Mouse (Mus musculus): Measurements from ENCODE around the gene Rint1. TPM values are rescaled to one million over a fixed set of nuclear protein-coding genes. Genes with fewer than 3 reads are reported as not detected.

Rint1 gene
- polyA plus RNA-seq (2012): 0.97 and 1.2 TPM in 2 replicates

- Histone ChIP-seq H3K4me3 (replicated peaks) (peak within 1 kb of the TSS; percentile 73), H3K4me1 (ENCODE audit: control insufficient read depth) (peaks cover 46% of the 10 kb centered on the region), H3K9me3 (ENCODE audit: control insufficient read depth, low read length) (peaks cover 3% of the 10 kb centered on the region; the same call in 1 of the 2 replicates), H3K27me3 (ENCODE audit: control insufficient read depth) (no peaks in the 10 kb centered on the region), H3K36me3 (ENCODE audit: control insufficient read depth) (peaks cover 36% of the 10 kb centered on the region)
- no peak for TF ChIP-seq GATA1 (IDR thresholded peaks at IDR 0.05; ENCODE audit: low read length)
- TF ChIP-seq TAL1 (IDR thresholded peaks at IDR 0.05; ENCODE audit: low read length): no peak
Measured at GRCm38 (mm10) chr5:23787536-23788389, at the start of gene Rint1. Gene Rint1 (plus strand): TSS chr5:23787711.

- H3K4me1 ChIP-seq (ENCODE audit: control insufficient read depth): no peaks in the 10 kb centered on the region
- peaks cover 64% of the 10 kb centered on the region for H3K36me3 ChIP-seq (ENCODE audit: control insufficient read depth)
- H3K27me3 ChIP-seq (ENCODE audit: control insufficient read depth): no peaks in the 10 kb centered on the region
- H3K9me3 ChIP-seq (ENCODE audit: control insufficient read depth, low read length): no peaks in the 10 kb centered on the region
- H3K4me3 ChIP-seq (replicated peaks): no peak overlapping the region
- TF ChIP-seq GATA1 (IDR thresholded peaks at IDR 0.05; ENCODE audit: low read length): no peak
- TF ChIP-seq TAL1 (IDR thresholded peaks at IDR 0.05; ENCODE audit: low read length): no peak
Measured at GRCm38 (mm10) chr5:23743261-23743660, 44.2 kb upstream of the Rint1 start.

- Histone ChIP-seq H3K9me3 (ENCODE audit: control insufficient read depth, low read length) (no peaks in the 10 kb centered on the region), H3K36me3 (ENCODE audit: control insufficient read depth) (peaks cover 61% of the 10 kb centered on the region), H3K27me3 (ENCODE audit: control insufficient read depth) (no peaks in the 10 kb centered on the region), H3K4me1 (ENCODE audit: control insufficient read depth) (no peaks in the 10 kb centered on the region), H3K4me3 (replicated peaks) (no peak overlapping the region)
- TF ChIP-seq TAL1 (IDR thresholded peaks at IDR 0.05; ENCODE audit: low read length): no peak
- no peak for TF ChIP-seq GATA1 (IDR thresholded peaks at IDR 0.05; ENCODE audit: low read length)
Measured at GRCm38 (mm10) chr5:23749882-23750281, 37.6 kb upstream of the Rint1 start.

DNA sequence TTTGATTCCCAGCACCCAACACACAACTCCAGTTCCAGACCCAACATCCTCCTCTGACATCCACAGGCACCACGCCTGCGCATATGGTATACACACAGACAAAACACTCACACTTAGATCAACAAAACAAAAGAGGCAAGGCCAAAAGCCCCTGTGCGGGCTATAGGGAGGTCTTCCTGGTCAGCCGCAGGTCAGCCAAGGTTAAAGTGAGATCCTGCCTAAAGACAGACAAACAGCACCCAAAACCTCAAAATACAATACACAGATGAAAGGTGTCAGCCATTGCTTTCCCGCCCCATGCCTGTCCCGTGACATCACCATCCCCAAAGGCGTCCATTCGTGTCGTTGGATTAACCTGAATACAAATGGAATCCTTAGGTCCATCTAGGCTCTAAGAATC is 31.9 kb upstream of the Rint1 start:
- peaks cover 64% of the 10 kb centered on the region for H3K36me3 ChIP-seq (ENCODE audit: control insufficient read depth)
- H3K27me3 ChIP-seq (ENCODE audit: control insufficient read depth): no peaks in the 10 kb centered on the region
- H3K4me1 ChIP-seq (ENCODE audit: control insufficient read depth): no peaks in the 10 kb centered on the region
- H3K4me3 ChIP-seq (replicated peaks): no peak overlapping the region
- TF ChIP-seq TAL1 (IDR thresholded peaks at IDR 0.05; ENCODE audit: low read length): no peak
- TF ChIP-seq GATA1 (IDR thresholded peaks at IDR 0.05; ENCODE audit: low read length): no peak
- H3K9me3 ChIP-seq (ENCODE audit: control insufficient read depth, low read length): no peaks in the 10 kb centered on the region

DNA sequence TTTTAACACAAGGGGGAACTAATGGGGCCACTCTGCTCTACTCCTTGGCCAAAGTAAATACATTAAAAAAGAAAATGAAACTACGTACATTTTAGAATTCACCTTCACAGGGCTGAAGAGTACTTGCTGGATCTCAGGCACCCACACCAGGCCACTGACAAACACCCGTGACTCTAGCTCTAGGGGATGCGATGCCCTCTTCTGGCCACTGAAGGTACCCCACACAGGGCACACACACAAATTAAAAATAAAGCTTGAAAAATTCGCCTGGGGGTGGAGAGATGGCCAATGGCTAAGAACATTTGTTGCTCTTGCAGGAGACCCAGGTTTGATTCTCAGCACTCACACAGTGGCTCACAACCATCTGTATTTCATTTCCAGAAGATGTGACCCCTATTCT is 31.1 kb upstream of the Rint1 start:
- Histone ChIP-seq H3K27me3 (ENCODE audit: control insufficient read depth) (no peaks in the 10 kb centered on the region), H3K36me3 (ENCODE audit: control insufficient read depth) (peaks cover 60% of the 10 kb centered on the region), H3K4me1 (ENCODE audit: control insufficient read depth) (no peaks in the 10 kb centered on the region), H3K4me3 (replicated peaks) (no peak overlapping the region), H3K9me3 (ENCODE audit: control insufficient read depth, low read length) (no peaks in the 10 kb centered on the region)
- no peak for TF ChIP-seq GATA1 (IDR thresholded peaks at IDR 0.05; ENCODE audit: low read length)
- no peak for TF ChIP-seq TAL1 (IDR thresholded peaks at IDR 0.05; ENCODE audit: low read length)

GRCm38 (mm10) chr5:23758633-23759032 is 28.9 kb upstream of the Rint1 start:
- H3K36me3 ChIP-seq (ENCODE audit: control insufficient read depth): peaks cover 64% of the 10 kb centered on the region
- no peaks in the 10 kb centered on the region for H3K4me1 ChIP-seq (ENCODE audit: control insufficient read depth)
- no peak overlapping the region for H3K4me3 ChIP-seq (replicated peaks)
- H3K9me3 ChIP-seq (ENCODE audit: control insufficient read depth, low read length): no peaks in the 10 kb centered on the region
- TF ChIP-seq TAL1 (IDR thresholded peaks at IDR 0.05; ENCODE audit: low read length) (no peak), GATA1 (IDR thresholded peaks at IDR 0.05; ENCODE audit: low read length) (no peak)
- no peaks in the 10 kb centered on the region for H3K27me3 ChIP-seq (ENCODE audit: control insufficient read depth)

DNA sequence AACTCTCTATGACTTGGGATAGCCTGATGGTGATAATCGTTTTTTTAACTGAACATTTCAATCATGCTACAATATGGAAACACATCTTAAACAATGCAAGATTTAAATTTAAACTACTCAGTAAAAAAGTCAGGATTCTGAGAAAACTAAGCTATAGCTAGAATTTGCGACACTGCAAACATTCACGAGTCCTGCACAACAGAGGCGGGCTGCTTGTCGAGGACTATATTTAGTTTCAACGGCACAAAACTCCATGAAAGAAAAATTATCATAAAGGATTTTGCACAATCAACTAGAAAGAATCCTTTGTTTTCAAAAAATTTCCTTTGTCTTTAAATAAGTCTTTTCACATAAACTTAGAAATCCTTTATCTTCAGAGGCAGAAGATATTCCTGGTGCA is 25.0 kb upstream of the Rint1 start:
- TF ChIP-seq TAL1 (IDR thresholded peaks at IDR 0.05; ENCODE audit: low read length) (no peak), GATA1 (IDR thresholded peaks at IDR 0.05; ENCODE audit: low read length) (no peak)
- H3K36me3 ChIP-seq (ENCODE audit: control insufficient read depth): peaks cover 65% of the 10 kb centered on the region

GRCm38 (mm10) chr5:23764557-23764956 is 23.0 kb upstream of the Rint1 start:
- Histone ChIP-seq H3K27me3 (ENCODE audit: control insufficient read depth) (no peaks in the 10 kb centered on the region), H3K36me3 (ENCODE audit: control insufficient read depth) (peaks cover 62% of the 10 kb centered on the region), H3K4me3 (replicated peaks) (no peak overlapping the region), H3K9me3 (ENCODE audit: control insufficient read depth, low read length) (no peaks in the 10 kb centered on the region), H3K4me1 (ENCODE audit: control insufficient read depth) (no peaks in the 10 kb centered on the region)
- TF ChIP-seq GATA1 (IDR thresholded peaks at IDR 0.05; ENCODE audit: low read length) (no peak), TAL1 (IDR thresholded peaks at IDR 0.05; ENCODE audit: low read length) (no peak)

More for the DNA sequence above, 25.0 kb upstream of the Rint1 start:
- Histone ChIP-seq H3K4me1 (ENCODE audit: control insufficient read depth) (no peaks in the 10 kb centered on the region), H3K4me3 (replicated peaks) (no peak overlapping the region), H3K27me3 (ENCODE audit: control insufficient read depth) (no peaks in the 10 kb centered on the region), H3K9me3 (ENCODE audit: control insufficient read depth, low read length) (no peaks in the 10 kb centered on the region)

GRCm38 (mm10) chr5:23771105-23771504 is 16.4 kb upstream of the Rint1 start:
- TF ChIP-seq TAL1 (IDR thresholded peaks at IDR 0.05; ENCODE audit: low read length) (no peak), GATA1 (IDR thresholded peaks at IDR 0.05; ENCODE audit: low read length) (no peak)
- H3K4me3 ChIP-seq (replicated peaks): peak overlapping the region; percentile 34
- no peaks in the 10 kb centered on the region for H3K27me3 ChIP-seq (ENCODE audit: control insufficient read depth)
- no peaks in the 10 kb centered on the region for H3K9me3 ChIP-seq (ENCODE audit: control insufficient read depth, low read length)
- H3K36me3 ChIP-seq (ENCODE audit: control insufficient read depth): peaks cover 55% of the 10 kb centered on the region
- peaks cover 15% of the 10 kb centered on the region for H3K4me1 ChIP-seq (ENCODE audit: control insufficient read depth)

Measured in erythroblast, embryonic 14.5 days (primary cell).